Mouse (Mus musculus) central nervous system, embryonic 11.5 days (tissue): ENCODE measurements around the gene Gtsf1. TPM values are rescaled to one million over a fixed set of nuclear protein-coding genes. Genes with fewer than 3 reads are reported as not detected.

Experiments used
- polyA plus RNA-seq: library from polyadenylated mRNA; depleted of rRNA; stranded (reverse); fragments of >200 nt; gene quantifications from 2 replicates; pipeline ENCODE4 v1.2.3, GENCODE M21; 2012; rRNA removed

Gtsf1 gene
- 0.28 and 0.57 TPM in 2 replicates for polyA plus RNA-seq

DNA sequence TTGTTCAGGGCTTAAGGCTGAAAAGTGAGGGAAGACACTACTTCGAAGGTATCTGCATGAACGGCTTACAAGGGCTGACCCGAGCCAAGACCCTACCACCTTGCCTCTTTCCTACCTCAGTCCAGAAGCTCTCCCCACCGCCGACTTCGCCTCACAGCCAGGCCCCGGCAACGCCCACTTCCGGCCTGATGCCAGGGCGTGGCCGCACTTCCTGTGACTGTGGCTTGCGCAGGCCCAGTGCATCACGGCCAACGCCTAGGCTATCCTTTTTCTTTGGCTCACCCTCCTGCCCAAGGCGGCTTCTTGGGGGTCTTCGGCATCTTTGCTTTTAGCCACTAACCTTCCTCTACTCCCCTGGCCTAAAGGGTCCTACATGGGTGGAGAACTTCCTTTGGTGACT, at the start of gene Gtsf1:
TSS of gene Gtsf1 (minus strand) at position 230 of the 400 bp plus-strand sequence.

DNA sequence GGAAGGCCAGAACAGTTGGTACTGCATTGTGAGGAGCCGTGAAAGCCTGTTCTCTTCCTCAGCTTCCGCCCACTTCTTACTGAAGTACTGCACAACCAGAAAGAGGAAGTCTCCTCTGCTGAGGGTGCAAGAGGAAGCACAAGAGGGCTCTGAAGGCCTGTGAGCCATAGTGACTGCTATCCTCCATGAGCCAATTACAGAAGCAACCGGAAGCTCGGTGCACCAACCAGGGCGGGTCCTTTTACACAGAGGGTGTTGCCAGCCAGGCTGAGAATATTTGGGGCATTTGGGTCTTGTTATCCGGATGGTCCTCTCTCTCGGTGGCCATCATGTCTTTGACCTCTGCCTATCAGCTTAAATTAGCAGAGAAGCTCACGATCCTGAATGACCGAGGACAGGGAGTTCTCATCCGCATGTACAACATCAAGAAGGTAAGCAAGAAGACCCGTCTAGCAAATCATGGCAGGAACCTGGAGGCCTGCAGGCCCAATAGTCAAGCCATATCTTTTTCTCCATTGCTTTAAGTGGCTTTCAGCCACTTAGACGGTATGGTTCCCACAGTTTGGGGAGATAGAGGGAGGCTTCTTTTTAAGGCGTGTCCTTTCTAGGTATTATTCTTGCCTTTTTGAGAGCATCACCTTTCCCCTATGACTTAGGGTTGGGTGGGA, 23.4 kb upstream of the Gtsf1 start, which contains the start of gene Nckap1l:
TSS of gene Nckap1l (plus strand) at position 244 of the 668 bp plus-strand sequence.

DNA sequence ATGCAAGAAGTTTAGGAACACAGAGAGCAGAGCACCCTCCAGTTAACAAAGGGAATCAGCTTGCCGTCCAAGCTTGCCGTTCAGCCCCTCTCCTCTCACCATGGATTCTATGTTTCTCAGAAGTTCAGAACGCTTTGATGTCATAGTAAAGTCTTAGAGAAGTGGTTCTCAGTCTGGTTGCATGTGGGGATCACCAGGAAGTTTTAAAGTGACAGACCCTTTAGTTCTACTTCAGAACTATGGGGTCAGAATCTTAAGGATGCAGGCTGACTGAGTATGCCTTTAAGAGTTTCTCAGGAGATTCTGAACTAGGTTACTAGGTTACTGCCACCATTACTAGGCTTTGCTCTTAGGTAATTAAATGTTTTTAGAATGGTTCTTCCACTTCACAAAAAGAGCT, 18.1 kb upstream of the Gtsf1 start, which contains the start of gene Gtsf2:
TSS of gene Gtsf2 (minus strand) at position 101 of the 400 bp plus-strand sequence.

DNA sequence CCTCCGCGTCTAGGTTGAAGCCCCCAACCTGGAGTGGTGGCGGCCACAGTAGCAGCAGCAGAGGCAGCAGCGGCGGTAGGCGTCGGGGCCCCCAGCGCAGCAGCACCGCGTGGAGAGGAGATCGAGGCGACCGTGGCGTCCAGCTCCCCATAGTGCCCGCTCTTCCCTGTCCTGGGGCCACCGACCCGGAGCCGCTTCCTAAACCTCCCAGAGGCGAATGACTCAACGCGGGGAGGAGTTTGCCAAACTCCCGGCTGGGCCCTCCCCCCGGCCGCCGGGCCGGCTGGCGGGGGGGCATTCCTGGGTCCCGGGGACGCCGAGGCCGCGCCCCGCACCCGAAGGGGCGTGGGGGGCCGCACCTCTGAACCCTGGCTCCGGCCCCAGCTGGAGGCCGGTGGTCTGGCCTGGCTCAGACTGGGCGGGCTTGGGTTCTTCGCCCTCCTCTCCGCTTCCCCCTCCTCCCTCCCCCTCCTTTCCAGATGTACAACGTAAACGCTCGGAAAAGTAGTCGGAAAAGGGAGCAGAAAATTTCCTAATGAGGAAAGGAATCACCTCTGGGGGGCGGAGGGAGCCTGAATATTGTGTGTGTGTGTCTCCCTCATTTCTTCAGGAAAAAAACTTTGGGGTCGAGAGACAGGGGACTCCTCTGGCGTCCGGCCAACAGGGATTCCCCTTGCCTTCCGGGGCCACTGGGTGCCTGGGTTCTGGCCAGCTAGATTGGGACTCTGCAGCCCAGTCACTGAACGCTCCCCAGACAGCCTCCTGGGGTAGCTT, 63.7 kb downstream of the Gtsf1 start, which contains the start of gene Itga5:
TSS of gene Itga5 (minus strand) at position 388 of the 774 bp plus-strand sequence.

Other genes starting within 250 kb of the Gtsf1 start
- 168 and 169 TPM in 2 replicates for gene Cbx5, start 190.7 kb downstream of the Gtsf1 start, polyA plus RNA-seq
- gene Hnrnpa1, start 190.0 kb downstream of the Gtsf1 start, polyA plus RNA-seq = 2,386 and 3,736 TPM in 2 replicates
- 7.1 and 11.3 TPM in 2 replicates for gene Nfe2, start 172.1 kb downstream of the Gtsf1 start, polyA plus RNA-seq
- 176 and 188 TPM in 2 replicates for gene Copz1, start 157.8 kb downstream of the Gtsf1 start, polyA plus RNA-seq
- gene Gpr84, start 119.9 kb downstream of the Gtsf1 start, polyA plus RNA-seq = 0.07 and 0.24 TPM in 2 replicates
- 18.0 and 22.2 TPM in 2 replicates for gene Zfp385a, start 90.4 kb downstream of the Gtsf1 start, polyA plus RNA-seq
- gene Itga5, start 63.7 kb downstream of the Gtsf1 start, polyA plus RNA-seq = 14.7 and 28.5 TPM in 2 replicates
- 0.19 and 0.20 TPM in 2 replicates for gene Gtsf2, start 18.0 kb upstream of the Gtsf1 start, polyA plus RNA-seq
- gene Nckap1l, start 23.3 kb upstream of the Gtsf1 start, polyA plus RNA-seq = 2.1 and 2.9 TPM in 2 replicates
- gene Pde1b, start 72.6 kb upstream of the Gtsf1 start, polyA plus RNA-seq = 26.8 and 30.8 TPM in 2 replicates
- gene Ppp1r1a, start 107.5 kb upstream of the Gtsf1 start, polyA plus RNA-seq = 21.5 and 33.8 TPM in 2 replicates
- gene Glycam1, start 134.6 kb upstream of the Gtsf1 start, polyA plus RNA-seq = not detected in 2 replicates